Mouse (Mus musculus): ENCODE data around the gene Rab1a. TPM values are rescaled to one million over a fixed set of nuclear protein-coding genes. Genes with fewer than 3 reads are reported as not detected.
A peak's percentile ranks its signal among the peaks of the same experiment; 100 is the strongest.
"Not testable (repeated sequence)": the region's sequence is repeated elsewhere in the genome, so short reads cannot be mapped to it uniquely, and the experiment has no call there.

The Rab1a gene
- total RNA-seq (2022): 100 to 1,000 TPM; 179 to 191 (median 182) TPM

GRCm38 (mm10) chr11:20200713-20201575 is at the start of gene Rab1a:
Rab1a (plus strand) TSS chr11:20201432.
- peak; percentile 97 to 99 for DNase-seq (ENCODE audit: low spot score in 2 of 2)

DNA sequence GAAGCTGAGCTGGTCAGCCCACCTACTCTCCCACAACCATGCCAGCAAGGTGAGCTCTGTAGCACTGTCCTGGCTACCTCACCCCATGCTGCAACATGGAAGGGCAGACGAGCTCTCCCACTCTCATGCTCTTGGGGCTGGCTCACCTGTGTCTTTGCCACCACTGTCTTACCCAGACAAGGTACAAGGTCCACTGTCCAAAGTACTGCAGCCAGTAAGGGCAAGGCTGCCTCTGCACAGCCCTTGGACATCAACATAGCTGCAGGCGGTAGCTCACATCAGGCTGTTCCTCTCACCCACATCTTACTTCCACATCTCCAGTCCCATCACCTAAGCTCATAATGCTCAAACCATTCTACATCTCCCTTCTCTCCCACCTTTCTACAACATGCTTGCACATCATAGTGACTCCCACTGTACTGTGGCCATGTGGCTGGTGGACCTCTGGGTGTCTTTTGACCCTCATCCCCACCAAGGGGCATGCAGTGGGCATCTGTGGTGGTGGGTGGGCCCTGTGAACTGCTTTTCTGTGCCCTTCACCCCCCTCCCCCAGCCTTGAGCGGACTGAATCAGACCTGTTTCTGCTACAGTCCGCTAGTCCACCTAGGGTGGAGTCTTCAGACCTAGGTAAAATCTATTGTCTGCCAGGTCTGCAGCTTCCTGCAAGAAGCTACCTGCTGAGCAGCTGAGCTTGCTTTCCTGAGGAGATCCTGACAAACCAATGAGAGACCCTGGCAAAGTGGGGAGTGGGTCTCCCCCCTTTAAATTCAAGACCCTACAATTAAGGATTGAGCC is 48.9 kb upstream of the Rab1a start:
- DNase-seq (ENCODE audit: low spot score in 2 of 2): no peak

DNA sequence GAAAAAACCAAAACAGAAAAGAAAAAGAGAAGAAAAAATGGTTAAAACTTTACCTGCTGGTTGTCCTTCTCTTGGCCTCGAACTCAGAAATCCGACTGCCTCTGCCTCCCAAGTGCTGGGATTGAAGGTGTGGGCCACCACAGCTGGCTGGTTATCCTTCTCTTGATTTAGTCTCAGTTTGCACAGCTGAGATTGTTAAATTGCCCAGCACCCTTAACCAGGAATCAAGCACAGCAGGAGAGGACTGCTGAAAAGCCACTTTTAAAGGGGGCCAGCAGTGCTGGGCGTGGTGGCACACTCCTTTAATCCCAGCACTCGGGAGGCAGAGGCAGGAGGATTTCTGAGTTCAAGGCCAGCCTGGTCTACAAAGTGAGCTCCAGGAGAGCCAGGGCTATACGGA is 47.7 kb upstream of the Rab1a start:
- DNase-seq (ENCODE audit: low spot score in 2 of 2): not testable (repeated sequence)

DNA sequence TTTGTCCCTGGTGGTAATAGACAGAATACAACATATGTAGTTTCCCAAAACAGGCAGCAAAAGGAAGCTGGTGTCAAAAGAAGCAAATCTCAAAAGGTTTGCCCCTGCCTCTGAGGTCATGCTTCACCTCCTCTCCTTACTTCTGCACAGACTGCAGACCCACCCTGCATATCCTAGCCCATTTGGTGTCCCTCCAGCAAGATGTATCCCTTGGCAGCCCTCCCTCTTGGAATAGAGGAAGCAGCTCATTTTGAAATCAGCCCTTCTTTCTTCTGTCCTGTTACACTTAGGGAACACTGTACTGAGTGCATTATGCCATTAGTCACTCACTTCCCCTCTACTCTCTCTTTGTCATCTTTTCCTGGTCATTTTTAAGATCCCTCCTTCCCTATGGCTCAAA is 42.4 kb upstream of the Rab1a start:
- DNase-seq (ENCODE audit: low spot score in 2 of 2): no peak

- no peak for DNase-seq (ENCODE audit: low spot score in 2 of 2)
These were observed 36.0 kb upstream of the Rab1a start for GRCm38 (mm10) chr11:20164979-20165867.

GRCm38 (mm10) chr11:20165991-20166390 is 35.2 kb upstream of the Rab1a start:
- no peak for DNase-seq (ENCODE audit: low spot score in 2 of 2)

DNA sequence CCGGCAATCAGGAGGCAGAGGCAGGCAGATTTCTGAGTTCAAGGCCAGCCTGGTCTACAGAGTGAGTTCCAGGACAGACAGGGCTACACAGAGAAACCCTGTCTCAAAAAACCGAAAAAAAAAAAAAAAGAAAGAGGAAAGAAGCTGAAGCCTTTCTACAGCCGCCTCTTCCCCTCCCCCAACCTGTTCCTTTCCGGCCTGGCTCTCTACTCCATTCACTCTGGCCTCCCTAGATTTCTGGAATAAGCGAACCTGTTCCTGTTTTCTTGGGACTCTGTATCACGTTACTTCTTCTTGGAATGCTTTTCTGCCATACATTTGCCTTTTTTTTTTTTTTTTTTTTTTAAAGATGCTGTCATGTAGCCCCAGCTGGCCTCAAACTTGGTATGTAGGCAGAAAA is 34.8 kb upstream of the Rab1a start:
- not testable (repeated sequence) for DNase-seq (ENCODE audit: low spot score in 2 of 2)

- no peak for DNase-seq (ENCODE audit: low spot score in 2 of 2)
These were observed 32.3 kb upstream of the Rab1a start for GRCm38 (mm10) chr11:20168972-20169371.

DNA sequence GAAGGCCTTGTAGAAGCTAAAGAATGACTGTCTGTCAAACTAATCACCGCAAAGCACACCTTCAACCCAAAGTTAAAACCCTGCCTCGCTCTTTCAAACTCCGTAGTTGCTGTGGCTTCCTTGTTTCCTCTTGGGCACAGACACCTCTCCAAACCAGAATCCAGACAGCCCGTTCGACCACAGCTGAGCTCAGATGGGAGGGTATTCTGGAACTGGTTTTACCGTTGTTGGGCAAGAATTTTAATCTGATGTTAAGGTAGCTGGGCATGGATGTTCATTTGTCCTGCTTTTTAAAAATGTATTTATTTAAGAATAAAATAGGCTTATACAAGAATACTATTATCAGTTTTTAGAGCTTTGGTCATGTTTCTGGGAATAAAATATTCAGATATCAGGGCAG is 14.0 kb upstream of the Rab1a start:
- DNase-seq (ENCODE audit: low spot score in 2 of 2): no peak

DNA sequence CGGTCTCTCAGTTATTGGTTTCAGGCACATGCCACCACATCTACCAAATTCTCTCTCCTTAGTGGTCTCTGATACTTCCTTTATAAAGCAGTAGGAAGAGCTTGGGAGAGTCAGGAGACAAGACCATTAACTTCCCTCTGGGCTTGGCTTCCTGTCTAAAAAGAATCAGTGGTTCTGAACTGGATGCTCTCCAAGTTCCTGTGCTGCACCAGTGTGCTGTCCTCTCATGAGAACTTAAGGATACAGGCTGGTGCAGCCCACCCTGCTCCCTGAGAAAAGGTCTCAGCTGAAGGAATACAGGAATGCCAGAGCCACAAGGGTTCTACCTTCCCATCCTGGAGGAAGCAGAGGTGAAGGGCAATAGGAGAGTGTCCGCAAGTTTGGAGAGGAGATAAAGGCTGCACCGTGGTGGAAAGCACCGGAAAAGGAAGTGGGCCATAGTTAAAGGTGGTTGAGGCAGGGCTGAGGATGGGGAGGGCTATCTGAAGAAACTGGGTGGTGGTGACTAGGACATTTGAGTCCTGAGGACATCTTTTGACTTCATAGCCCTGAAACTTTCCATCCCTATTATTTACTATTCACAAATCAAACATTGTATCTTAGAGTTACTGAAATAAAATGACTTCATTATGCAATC is 8.0 kb upstream of the Rab1a start:
- DNase-seq (ENCODE audit: low spot score in 2 of 2): no peak

- DNase-seq (ENCODE audit: low spot score in 2 of 2): peak; percentile 31 to 34
These were observed 449 bp downstream of the Rab1a start for GRCm38 (mm10) chr11:20201661-20202101.

GRCm38 (mm10) chr11:20202299-20203011 is 1.2 kb downstream of the Rab1a start:
- DNase-seq (ENCODE audit: low spot score in 2 of 2): no peak

DNA sequence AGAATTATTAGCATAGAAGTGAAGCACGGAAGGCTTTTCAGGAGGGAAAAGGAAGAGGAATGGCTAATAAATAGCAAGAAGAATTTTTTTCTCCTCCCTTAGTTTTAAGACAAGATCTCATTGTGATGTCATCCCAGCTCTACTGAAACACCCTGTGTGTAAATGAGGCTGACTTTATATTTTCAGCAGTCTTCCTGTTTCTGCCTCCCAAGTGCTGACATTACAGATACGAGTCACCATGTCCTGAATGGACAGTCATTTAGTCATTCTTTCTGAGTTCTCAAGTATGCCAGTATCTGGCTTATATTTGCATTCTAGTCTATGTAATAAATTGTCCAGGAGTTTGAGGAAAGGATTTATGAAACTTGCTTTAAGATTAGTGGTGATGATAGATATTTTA is 3.1 kb downstream of the Rab1a start:
- DNase-seq (ENCODE audit: low spot score in 2 of 2): no peak

GRCm38 (mm10) chr11:20204870-20205446 is 3.7 kb downstream of the Rab1a start:
- no peak for DNase-seq (ENCODE audit: low spot score in 2 of 2)

GRCm38 (mm10) chr11:20205538-20205937 is 4.3 kb downstream of the Rab1a start:
- no peak for DNase-seq (ENCODE audit: low spot score in 2 of 2)

- no peak for DNase-seq (ENCODE audit: low spot score in 2 of 2)
These were observed 5.5 kb downstream of the Rab1a start for GRCm38 (mm10) chr11:20206626-20207223.

DNA sequence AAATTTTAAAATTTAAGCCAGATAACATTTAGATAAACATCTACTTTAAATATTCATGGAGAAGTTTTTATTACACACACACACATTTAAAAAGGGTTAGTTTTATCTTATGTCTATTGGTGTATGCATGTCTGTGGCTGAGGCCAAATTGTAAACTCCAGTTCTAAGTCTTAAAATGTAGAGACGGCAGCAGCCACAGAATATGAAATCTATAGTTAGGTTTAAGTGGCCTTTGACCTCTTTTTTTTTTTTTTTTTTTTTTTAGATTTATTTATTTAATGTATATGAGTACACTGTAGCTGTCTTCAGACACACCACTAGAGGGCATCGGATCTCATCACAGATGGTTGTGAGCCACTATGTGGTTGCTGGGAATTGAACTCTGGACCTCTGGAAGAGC is 6.4 kb downstream of the Rab1a start:
- DNase-seq (ENCODE audit: low spot score in 2 of 2): no peak

DNA sequence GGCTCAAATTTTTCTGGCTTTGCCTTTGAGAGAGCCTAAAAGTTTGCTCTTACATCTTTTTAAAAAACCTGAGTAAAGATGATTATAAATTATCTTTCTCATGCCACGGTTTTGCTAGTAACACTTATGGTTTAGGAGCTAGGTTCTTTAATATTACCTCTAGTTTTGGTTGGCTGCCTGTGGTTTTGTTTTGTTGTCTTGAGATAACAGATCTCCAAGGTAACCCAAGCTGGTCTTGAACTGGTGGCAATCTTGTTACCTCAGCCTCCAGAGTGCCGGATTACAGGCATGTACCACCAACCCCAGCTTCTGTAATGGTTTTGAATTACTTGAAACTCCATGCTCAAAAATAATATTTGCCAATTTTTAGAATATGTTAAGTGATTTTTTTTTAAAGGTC is 10.6 kb downstream of the Rab1a start:
- DNase-seq (ENCODE audit: low spot score in 2 of 2): no peak

DNA sequence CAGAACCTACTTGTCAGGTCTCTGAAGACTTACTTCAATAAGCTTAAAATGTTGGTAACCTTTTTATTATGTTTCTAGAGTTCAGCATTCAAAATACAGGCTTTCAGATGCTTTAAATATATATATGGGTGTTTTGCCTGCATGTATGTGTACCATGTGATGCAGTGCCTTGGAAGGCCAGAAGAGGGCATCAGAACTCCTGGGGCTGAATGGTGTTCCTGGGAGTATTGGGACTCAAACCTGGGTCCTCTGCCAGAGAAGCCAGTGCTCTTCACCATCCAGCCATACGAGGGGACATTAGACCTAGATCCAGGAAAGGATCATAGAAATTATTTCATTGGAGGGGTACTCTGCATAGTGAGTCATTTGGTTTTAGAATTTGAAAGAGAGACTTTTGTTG is 13.5 kb downstream of the Rab1a start:
- DNase-seq (ENCODE audit: low spot score in 2 of 2): no peak

DNA sequence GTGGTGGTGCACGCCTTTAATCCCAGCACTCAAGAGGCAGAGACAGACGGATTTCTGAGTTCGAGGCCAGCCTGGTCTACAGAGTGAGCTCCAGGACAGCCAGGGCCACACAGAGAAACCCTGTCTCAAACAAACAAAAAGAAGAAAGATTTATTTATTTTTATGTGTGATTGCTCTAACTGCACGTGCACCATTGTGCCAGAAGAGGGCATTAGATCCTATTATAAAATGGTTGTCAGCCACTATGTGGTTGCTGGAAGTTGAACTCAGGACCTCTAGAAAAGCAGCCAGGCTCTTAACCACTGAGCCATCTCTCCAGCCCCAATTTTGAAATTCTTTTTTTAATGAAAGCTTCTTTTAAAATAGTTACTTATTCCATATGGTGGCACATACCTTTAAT is 15.2 kb downstream of the Rab1a start:
- no peak for DNase-seq (ENCODE audit: low spot score in 2 of 2)

Measured in left cerebral cortex, adult 8-10 months (tissue).